Mouse (Mus musculus) kidney, adult 9 months (tissue): ENCODE results near the gene Kcnq2.

Experiments
- DNase-seq: peaks from one replicate; pipeline ENCODE4 v3.0.0; 2022

The Kcnq2 gene

DNA sequence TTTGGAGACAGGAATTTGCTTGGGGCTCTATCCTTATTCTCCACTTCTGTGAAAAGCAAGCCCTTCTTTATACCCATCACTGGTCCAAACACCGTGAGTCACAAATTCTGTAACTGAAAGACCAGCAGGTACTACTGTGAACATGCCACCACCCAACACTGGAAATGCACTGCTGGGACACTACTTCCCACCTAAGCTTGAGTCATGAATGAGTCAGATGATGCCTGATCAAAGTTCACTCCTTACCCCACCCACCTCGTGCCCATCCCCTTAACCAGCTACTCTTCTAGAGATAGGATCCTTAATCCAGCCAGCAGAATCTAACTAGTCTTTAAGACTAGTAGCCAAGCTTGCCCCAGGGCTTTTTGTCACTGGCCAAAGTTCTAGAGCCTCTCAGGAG, 35.0 kb downstream of the Kcnq2 start:
- DNase-seq = no peak

DNA sequence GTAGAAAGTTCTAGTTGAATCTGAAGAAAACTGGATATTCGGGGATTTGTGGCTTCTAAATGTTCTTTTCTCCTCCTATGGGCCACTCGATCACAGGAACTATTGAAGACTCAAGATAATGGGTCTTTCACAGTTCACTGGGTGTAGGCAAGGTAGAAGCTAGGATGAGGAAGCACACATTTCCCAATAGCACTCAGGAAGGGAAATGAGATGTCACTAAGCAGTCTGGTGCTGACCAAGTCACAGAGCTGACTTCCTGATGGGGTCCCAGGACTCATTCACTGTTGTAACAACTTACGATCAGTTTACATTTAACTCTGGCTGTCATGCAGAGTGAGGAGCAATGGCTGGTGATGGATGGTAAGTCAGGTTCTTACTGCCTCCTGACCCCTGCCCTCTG, 45.0 kb downstream of the Kcnq2 start:
- DNase-seq = no peak

DNA sequence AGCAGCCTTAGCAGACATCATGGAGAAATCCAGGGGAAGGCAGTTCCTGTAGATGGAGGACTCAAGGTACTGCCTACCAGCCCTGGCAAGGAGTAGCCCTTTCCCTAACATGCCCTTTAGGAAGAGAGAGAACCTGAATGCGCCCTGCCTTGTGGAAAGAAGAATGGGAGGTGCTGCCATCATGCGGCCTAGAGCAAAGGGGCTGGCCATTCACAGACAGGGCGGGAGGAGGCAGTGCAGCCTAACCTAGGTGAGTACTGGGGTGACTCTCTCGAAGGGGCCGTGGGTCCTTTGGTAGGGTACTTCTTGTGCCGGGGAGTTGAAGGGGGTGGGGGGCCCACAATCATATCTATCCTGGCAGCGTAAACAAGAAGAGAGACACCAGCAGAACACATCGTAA, 50.1 kb downstream of the Kcnq2 start:
- DNase-seq = no peak

DNA sequence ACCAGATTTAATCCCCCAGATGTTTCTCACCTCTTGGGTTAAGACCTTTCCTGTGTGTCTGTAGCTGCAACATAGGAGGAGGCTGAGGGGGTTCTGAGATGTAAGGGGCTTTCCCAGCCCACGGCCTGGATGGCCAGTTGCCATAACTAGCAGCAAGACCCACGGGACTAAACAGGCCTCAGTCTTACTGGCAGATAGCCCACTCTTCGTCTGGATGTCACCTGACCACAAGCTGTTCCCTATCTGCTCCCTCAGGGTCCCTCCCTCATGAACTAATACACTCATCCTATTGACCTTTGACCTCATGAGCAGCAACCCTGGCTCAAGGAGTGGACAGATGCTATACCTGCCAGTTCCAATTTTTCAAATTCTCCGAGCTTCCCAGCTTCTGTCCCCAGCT, 51.2 kb downstream of the Kcnq2 start:
- DNase-seq = no peak

DNA sequence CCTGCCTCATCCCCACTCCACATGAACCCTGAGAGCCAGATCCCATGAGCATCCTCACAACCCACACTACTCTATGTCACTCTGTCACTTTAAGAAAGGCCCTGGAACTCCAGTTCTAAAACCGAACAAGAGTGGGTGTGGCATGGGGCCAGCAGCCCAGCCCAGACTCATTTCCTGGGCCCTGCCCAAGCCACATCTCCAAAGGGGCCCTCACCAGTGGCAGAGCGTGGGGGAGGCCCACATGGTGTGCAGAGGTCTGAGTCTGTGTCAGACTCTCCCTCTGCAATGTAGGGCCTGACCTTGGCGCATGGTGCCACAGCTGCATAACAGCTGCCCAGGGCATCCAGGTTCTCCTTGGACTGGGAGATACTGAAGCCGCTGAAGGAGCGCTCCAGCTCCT, 54.2 kb downstream of the Kcnq2 start:
- DNase-seq = no peak

DNA sequence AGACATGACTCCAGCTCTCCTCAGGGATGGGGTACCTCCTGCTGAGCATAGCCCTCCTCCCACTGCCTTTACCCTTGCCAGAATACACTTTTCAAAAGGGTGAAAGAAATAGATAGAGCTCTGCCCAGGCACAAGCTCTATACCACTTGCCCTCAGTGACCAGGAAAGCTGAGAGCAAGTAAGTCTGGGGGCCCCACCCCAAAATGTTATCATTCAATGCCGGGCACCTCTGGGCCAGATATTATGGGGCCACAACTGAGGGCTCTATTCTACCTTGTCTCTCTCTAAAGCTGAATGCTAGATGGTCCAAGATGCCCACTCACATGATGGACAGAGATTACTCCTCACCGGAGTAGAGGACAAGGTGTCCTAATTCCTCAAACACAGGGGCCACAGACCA, 55.6 kb downstream of the Kcnq2 start:
- no peak for DNase-seq

DNA sequence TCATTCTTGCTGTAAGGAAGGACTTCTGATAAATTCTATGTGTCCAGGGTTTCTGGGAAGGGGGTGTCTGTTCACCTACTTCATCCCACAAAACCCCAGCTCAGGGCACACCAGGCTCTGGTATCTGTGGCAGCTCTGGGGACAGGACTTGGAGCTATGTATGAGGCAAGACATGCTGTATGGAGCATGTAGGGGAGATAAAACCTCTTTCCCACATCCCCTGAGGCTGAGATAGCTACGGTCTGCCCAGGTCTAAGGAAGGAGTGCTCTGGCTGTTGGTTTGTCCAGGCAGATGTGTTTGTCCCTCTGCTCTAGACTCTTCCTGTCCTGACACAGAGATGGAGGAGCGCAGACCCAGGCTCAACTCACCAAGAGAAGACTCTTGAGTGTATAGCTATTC, 56.2 kb downstream of the Kcnq2 start:
- DNase-seq = no peak

DNA sequence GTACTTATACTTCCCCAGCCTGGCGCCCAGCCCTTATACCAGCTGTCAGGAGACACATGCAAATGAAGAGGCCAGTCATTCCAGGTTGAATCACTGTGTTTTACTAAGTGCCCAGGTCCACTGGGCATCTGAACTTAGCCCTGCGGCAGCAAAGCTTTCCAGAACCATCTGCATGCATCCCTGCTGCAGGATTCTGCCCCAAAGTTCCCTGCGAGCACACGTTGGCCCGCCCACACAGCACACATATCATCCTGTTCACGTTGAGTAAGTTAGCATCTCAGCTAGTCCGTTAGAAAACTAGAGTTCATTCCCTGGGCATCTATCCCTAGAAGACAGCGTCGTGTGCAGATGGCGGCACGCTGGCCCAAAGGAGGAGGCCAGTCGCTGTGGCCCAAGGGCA, 59.6 kb downstream of the Kcnq2 start:
- DNase-seq = no peak

DNA sequence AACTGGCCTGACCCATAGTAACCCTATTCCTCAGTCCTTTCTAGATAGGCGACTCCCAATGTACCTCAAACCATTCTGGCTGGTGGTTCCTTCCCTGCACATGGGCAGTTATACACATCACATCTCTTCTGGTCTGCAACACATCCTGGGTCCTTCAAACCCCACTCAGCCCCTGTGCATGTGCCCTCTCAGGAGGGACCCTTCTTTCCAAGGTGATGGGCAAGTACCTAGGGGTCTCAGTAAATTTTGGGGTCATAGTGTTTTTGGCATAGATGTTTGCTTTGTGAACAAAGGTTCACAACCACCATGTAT, 62.7 kb downstream of the Kcnq2 start:
- no peak for DNase-seq

DNA sequence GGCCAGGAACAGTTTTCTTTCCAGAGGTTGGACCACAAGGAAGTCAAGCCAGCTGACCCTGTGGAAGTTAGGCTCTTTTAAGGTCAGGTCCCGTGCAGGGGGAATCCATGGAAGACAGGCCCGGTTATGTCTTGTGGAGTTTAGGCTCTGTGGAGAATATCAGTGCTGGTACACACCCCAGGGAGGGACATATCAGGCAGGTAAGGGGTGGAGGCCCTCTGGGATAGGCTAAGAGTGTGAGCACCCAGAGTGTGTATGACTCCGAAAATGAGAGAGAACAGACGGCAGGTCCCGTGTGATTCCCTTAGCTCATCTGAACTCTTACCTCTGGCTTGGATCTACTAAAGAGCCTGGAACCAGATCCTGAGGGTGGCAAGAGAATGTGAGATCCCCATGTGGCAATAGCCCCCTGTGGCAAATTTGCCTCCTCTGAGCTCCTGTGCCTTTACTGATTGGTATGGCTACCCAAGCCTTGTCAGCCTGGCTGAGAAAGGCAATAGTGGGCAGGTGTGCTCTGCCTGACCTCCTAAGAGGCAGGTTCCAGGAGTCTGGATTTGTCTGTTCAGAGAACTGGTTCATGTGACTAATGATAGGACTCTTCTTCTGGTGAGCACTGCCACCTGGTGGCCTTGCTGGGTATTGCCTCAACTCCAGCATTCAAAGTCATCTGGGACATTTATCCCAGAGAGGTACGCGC, 63.2 kb downstream of the Kcnq2 start:
- peak; percentile 89 for DNase-seq

DNA sequence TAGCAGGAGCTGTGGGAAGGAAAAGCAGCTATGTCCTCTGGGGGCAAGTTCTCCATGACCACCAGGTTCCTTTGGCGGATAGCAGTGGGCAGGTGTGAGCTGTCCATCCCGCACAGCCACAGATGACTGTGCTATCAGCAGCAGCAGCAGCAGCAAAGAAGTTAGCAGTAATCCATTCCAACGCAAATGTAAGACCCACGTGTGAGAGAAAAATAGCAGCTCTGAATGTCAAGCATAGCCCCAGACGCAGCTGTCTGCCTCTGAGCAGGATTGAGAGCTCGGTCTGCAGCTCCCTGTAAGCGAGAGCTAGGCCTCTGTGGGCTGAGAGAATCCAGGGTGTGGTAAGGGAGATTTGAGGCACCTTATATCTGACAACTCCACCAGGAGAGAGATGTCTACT, 65.0 kb downstream of the Kcnq2 start:
- DNase-seq = no peak

DNA sequence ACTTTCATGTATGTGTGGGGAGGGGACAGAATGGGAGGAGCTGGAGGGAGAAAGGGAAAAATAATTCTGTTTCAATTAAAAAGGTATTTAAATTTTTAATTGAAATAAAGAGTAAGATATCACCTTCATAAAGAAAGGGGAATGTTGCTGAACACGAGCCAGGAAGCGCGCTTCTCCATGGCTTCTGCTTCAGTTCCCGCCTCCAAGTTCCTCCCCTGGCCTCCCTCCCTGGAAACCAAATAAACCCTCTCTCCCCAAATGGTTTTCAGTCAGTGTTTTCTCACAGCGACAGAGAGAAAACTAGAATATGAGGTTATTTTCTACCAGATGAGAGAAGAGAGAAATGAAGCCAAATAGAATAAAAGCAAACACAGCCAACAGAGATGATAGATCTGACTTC, 66.6 kb downstream of the Kcnq2 start:
- no peak for DNase-seq

DNA sequence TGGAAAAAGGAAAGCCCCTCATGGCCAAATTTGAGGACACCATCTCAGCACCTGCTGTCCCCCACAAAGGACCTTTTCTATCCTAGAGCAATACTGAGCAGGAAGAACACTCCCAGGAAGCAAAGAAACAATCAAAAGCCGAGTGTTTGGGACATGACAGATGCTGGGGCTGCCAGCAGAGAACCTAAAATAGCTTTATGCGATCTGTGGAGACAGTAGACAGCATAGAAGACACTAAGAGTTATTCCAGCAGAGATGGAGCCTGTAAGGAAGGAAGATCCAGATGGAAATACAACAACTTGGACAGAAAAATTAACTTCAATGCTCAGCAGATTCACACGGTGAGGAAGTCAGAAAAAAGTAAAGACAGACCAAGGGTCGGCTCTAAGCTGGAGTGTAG, 69.3 kb downstream of the Kcnq2 start:
- DNase-seq = no peak

DNA sequence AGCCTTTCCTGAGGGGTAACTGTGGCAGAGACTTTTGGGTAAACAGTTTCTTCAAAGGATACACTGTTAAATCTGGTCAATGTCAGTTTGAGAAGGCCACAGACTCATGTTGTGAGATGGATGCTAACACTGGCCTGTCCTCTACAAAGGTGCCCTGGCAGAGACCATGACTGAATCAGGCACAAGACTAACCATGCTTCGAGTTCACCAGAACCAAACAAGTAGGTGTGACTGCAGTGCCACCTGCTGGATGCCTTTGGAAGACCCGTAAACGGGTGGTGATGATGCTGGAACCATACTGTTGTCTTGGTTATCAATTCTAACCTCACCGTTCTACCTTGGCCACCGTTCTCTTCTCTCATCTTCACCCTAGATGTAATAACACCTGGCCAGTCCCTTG, 75.0 kb downstream of the Kcnq2 start:
- DNase-seq = peak; percentile 85

DNA sequence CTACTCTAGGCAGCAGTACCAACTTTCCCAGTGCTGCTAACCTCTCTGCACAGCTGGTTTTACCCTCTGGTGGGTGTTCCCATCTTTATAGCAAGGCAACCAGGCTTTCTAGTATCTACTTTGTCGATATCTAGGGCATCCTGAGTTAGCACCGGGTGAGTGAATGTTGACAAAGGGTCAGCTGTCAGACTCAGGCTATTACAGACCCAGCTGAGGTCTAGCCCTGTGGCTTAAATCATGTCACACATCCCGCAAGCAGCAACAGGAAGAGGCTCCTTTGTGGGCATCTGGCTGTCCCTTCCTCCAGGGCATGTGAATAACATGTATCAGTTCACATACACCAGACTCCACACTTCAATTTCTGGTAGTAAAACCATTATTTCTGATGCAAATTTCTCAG, 76.9 kb downstream of the Kcnq2 start:
- no peak for DNase-seq

DNA sequence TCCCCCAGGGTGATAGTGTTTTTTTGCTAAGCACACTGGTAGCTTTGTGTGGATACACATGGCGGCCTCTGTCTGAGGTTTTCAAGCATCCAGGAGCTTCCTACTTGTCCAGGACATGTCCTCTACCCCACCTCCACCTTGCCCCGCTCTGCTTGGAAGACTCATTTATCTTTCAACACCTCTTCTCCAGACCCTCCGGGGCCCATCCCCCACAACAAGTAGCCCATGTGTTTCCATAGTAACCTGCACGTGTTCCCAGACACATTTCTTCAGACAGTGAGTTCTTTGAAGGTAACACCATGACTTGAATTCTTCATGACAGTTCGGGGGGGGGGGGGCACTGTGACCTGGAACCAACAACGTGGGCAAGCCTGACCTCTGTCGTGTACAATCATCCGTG, 77.8 kb downstream of the Kcnq2 start:
- DNase-seq = no peak

DNA sequence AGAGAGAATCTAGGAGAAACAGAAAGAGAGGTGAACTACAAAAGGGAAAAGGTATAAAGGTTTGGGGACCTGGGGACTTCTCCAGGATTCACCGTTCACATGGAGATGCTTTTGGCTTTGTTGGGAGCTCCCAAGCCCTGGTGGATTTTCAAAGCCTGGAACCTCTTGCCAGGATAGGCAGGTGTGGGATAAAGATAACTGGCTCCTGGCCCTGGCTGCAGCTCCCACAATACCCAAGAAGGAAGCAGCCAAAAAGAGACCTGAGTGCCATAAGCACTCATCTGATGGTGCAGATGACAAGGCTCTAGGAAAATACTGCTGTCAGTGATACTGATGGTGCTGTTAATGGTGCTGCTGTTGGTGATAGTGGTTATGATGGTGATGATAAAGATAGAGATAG, 82.9 kb downstream of the Kcnq2 start:
- DNase-seq = no peak

DNA sequence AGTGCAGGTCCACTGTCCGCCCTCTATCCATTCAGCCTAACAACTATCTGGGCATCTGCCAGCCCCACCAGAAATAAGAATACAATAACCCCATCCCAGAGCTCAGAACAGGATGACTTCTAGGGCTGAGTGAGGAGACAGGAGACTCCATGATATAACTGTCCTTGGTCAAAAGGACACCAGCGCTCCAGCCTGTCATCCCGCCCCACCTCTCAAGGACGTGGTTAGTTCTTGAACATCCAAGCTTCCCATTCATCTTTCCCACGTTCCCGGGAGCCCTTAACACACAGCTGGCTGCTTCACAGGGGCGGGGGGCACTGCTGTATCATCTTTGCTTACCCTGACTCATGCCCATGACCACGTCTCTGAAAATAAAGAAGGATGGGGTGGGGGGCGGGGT, 86.1 kb downstream of the Kcnq2 start:
- DNase-seq = no peak

DNA sequence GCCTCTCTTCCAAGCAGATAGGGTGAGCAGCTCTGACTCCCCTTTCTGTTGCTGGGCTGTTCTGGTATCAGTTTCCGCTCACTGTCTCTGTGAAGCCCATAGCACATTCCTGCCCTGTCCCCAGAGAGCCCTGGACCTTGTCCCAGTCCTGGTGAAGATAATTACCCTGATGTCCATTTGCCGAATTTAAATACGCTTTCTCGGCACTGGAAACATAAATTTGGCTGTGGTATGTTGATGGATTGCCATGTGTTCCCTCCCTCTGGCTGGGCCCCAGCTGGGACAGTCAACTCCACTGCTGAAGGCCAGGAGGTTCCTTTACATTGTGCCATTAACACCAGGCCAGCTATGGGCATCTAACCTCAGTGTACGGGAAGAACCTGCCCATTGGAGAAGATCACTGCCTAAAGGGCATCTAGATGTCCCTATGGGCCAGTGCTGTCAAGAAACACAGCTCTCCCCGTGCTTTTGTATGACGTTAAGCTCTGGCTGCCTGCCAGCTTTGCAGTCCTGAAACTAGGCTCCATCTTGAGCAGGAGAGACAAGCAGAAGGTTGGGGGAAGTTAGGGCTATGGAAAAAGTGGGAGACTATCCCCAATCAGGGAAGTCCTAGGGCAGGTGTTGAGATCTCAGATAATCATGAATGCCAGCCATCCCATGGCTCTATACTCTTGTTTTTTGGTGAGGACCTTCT, 86.7 kb downstream of the Kcnq2 start:
- no peak for DNase-seq

DNA sequence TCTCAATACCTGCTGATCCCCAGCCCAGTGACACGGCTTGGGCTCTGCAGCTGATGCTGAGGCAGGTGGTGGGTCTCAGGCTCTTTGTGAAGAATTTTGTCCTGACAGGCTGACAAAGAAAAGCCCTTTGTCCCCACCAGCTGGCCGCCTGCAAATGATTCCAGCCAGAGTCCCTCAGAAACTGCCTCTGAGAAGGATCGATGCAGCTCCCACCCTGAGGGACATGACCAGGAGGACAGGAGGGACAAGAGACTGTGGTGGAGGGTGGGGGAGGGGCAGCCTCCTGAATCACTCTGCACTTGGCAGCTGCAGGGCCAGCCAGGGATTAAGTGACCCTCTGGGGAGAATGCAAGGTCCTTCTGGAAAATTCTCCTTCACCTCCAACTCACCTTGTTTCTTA, 91.1 kb downstream of the Kcnq2 start:
- DNase-seq = no peak

DNA sequence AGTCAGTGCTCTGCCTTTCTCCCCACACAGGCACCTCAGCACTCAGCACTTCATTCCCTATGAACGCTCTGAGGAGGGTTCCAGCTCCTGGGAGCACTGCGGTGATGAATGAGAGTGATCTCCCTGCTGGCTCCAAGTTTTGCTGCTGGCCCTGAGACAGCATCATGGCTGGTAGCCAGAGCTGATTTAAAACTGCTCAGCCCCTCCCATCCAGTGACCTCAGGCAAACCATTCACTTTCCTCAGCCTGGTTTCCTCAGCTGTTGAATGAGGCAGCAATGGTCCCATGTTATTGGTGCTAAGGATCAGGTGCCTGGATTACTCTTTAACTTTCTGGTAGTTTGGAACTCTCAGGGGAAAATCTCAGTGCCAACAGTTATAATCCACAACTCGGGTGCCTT, 91.7 kb downstream of the Kcnq2 start, which contains the start of gene Chrna4:
Gene Chrna4 (minus strand): TSS at position 110 of the 400 bp plus-strand sequence.
- DNase-seq = peak; percentile 90

DNA sequence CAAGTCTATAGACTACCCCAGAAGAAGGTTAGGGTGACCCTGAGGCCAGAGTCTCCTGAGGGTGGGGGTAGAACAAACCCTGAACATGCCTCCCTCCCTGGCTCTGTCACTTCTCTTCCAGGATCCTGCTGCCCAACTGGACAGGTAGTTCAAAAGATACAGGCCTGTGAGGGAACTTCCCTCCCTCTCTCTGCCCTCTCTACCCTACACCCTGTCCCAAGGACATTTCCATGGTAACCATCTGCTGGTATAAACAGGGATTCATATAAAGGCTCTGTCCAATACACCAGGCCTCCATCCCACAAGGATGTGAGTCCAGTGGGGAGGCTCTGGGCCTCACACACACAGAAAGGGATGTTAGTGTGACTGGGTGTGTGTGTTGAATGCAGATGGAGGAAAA, 92.7 kb downstream of the Kcnq2 start:
- DNase-seq = no peak

DNA sequence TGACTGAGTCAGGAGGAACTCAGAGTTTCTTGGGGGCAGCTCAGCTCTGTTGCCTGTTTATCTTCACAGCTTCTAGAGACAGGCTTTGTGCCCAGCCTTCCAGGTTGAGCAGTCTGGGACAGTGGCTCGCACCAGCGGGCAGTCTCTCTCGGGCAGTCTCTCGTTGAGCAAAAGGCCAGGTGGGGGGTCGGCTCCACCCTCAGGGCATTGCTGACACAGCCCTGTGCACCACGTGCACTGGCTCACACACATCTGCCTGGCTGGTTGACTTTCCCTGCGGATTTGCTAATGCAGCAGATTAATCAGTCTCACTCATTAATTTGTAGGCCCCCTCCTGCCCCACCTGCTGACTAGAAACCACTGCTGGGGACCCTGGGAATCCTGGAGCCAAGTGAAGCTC, 93.2 kb downstream of the Kcnq2 start:
- DNase-seq = peak; percentile 93

DNA sequence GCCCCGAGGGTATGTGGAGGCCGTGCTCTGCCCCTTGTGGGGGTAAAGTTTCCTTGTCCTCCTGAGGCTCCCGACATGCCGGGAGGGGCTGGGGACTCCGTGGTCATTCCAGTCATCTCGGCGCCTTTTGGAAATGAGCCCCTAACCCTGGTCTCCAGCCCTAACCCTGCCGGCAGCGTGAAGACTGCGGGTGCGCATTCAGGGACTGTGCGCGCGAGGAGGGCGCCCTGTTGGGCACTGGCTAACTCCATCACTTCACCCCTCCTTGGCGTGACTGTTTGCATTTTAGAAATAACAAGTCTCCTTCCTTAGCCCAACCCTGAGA, 95.8 kb downstream of the Kcnq2 start:
- no peak for DNase-seq

DNA sequence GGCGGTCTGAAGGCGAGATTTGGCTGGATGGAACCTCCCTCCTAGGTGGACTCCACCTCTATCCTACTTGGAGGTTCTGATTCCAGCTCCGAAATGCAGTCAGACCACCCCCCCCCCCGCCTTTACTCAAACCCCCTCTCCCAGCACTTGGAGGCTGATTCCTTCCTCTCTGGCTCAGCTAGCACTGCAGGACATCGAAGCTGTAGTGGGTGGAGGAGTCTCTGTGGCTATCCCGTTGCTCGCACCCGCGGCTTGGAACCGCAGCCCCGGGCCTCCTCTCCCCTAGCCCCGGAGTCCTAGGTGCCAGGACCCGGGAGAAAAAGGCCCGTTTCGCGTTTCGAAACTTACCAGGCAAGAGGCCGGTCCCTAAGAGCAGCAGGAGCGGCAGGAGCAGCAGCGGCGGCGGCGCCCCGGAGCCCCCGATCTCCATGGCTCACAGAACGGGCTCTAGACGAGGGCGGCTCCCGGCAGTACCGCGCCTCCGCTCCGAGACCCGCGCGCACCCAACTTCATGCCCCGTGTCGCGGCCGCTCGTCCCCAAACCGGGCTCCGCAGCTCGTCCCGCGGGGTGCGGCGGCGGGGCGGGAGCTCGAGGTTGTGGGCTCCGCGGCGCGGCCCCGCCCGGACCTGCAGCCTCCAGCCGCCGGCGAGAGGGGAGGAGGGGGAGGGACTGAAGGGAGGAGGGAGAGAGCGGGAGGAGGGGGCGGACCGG, 96.3 kb downstream of the Kcnq2 start:
- no peak for DNase-seq
